Mouse (Mus musculus): ENCODE measurements around the gene Frmd4a.

Gene Frmd4a

DNA sequence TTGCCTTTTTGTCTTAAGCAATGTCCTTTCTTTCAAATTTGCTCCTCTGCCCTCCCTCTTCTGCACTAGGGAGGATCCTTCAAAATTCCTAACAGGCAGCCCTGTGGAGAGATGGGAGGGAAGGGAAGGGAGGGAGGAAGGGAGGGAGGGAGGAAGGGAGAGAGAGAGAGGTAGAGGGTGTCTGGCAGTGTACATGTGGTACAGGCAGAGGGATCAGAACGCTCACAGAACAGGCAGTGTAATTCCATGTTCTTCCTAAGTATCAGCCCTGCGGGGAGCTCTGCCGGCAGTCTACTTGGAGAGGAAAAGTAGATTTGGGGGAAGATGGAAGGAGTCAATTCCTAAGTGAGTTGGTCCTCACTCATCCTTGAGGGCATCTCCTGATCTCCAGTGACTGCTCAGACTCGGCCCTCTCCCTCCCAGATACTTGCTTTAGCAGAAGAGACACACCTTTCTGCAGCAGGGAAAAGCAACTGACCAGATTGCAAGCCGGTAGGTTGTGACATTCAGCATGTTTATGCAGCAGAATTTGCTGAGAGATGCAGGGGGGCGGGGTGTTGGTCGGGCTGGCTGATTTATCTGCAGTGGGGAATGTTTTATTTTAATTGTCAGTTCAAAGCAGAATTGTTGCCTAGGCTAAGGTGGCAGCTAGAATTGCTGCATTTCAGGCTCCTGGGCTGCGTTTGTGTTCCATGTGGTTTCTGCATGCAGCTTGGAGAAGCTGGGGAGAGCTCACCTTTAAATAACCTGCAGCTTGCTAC lies at the start of gene Frmd4a:
TSS of gene Frmd4a (plus strand) at position 190 of the 761 bp plus-strand sequence.
- DNase-seq = no peak

GRCm38 (mm10) chr2:3988876-3989275 lies 28.6 kb upstream of the Frmd4a start:
- no peak for DNase-seq

DNA sequence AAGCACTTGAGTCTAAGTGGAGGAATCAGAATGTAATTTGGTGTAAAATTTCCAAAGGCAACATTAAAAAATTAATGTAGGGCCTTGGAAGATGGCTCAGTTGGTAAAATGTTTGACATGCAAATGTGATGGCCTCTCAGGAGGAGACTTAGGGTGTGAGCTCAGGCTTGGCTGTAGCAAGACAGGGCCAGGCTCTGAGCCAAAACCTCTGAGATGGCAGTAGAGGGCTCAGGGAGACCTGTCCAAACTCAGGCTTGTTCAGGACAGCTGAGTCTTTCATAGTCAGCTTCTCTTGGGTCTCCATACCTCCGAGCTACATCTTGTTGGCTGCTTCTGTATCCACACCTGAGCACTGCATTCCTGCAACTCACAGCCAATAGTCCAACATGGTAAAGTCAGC lies 27.1 kb upstream of the Frmd4a start:
- no peak for DNase-seq

DNA sequence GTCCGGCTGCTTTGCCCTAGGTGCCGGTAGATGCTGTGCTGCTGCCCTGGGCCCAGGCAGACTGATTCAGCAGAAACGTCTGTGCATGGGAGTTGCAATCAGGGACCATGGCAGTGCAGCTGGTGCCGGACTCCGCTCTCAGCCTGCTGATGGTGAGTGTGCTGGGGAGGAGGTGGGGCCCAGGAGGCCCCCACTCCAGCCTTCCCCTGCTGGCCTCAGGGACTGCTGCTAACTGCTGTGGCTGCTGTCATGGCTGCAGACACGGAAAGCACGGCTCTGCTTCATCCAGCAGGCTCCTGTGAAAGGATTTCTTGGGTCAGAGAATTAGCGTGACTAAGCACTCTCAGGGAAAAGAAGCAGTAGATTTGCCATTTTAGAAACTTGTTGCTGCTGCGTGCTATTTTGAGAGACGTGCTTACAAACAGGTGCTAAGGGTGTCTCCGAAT lies 937 bp downstream of the Frmd4a start:
- peak; percentile 2 for DNase-seq

DNA sequence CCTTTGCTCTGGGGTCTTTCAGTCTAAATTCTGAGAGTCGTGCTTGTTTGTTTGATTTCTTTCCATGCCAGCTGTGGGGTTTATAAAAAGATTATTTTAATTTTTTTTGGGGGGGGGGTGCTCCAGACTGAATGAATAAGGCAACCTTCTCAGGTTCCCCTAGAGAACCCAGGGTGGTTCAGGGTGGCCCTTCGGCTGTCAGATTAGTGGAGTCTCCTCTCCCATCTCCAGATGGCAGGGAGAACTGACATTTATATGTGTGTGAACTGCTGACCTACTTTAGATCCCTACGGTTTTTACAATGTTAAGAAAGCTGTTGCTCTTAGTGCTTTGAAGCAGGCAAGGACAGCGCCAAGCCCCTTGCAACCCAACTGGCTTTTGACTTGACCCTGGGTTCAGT lies 1.4 kb downstream of the Frmd4a start:
- DNase-seq = no peak

DNA sequence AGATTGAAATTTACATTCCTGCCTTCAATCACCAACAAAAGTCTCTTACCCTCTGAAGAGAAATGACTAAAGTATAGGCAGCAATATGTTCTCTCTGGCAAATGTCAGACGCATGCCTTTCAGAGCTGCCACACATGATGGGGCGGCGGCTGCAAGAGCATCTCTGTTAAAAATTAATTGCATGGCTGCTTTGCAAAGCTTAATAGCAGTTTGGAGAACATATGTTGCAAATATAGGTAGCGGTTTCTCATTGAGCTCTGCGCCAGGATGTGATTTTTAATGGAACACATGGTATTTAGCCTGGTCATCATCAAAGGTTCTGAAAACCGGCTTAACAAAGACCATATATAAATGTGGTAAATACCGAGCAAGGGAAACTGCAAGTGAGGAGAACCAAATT lies 7.4 kb downstream of the Frmd4a start:
- no peak for DNase-seq

GRCm38 (mm10) chr2:4029031-4029747 lies 11.7 kb downstream of the Frmd4a start:
- no peak for DNase-seq

- DNase-seq = no peak
These were observed 18.7 kb downstream of the Frmd4a start for GRCm38 (mm10) chr2:4036153-4036589.

DNA sequence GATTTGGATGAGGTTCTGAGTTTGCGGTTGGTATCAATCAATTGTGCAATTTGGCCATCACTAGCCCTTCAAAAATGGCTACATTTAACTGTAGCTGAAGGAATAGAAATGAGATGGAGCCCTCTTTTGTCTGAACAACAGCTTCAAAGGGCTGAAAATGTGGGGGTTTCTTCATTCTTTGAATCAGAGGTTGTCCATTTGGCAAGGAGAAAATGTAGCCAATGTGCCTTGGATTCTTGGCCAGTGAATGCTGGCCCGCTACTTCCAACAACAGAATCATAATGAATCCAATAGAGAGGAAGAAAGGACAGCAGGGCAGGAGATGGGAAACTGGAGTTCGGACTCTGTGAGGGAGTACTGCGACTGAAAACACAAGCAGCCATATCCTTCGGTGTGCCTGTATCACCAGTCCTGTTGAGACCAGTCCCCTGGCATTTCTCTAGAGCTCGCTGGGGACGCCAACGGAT lies 19.2 kb downstream of the Frmd4a start:
- no peak for DNase-seq

DNA sequence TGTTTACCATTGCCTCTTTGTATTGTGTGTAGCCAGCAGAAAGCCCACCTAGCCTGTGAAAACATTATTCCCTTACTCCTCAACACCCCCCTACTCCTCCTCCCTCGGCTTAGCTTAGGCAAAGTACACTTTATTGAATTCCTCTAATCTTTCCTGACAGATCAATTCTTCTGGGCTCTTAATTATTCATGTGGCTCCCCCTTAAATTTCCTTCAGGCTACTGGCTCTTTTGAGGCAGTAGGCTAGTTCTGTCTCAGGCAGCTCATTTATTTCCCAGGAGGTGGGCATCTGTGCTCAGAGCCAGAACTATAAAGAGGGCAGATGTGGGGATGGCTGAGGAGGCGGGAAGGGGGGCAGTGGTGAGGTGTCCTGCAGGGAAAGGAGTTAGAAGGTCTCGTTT lies 24.5 kb downstream of the Frmd4a start:
- DNase-seq = no peak

- DNase-seq = no peak
These were observed 38.0 kb downstream of the Frmd4a start for GRCm38 (mm10) chr2:4055481-4055880.

DNA sequence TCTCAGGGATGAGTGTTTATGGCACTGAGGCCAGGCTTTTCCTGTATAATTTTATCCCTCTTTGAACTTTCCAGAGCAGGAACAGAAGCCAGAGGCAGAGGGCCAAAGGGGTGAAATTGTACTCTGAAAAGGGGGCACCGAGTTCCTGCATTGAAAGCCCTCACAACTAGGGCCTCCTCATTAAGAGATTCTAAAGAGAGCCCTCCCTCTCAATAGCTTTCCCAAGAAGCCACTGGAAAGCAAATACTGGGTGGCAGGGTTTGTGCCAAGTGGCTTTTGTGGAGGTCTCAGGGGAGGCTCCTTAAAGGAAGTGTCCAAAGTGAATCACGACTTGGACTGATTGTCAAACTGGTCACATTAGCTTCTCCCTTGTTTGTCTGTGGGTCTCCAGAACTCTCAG lies 43.2 kb downstream of the Frmd4a start:
- DNase-seq = no peak

GRCm38 (mm10) chr2:4071831-4072230 lies 54.3 kb downstream of the Frmd4a start:
- no peak for DNase-seq

DNA sequence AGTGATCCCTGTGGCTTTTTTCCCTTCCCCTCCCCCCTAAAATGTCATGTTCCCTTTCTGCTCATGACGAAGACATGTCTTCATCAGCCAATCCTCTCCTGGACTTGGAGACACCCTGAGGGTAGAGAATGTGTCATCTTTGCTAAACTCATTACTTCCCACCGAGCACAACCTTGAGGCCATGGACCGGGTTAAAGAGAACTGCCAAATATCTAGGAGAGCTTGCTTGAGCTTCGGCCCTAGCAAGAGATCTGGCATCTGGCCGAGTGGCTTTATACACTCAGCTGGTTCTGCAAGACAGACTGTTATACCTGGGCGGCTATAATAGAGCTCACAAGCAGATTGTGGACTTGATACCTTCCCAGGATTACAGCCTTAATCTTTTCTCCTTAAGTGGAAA lies 66.4 kb downstream of the Frmd4a start:
- peak; percentile 41 for DNase-seq

- no peak for DNase-seq
These were observed 80.1 kb downstream of the Frmd4a start for GRCm38 (mm10) chr2:4097601-4098000.

GRCm38 (mm10) chr2:4098948-4099776 lies 81.6 kb downstream of the Frmd4a start:
- DNase-seq = no peak

DNA sequence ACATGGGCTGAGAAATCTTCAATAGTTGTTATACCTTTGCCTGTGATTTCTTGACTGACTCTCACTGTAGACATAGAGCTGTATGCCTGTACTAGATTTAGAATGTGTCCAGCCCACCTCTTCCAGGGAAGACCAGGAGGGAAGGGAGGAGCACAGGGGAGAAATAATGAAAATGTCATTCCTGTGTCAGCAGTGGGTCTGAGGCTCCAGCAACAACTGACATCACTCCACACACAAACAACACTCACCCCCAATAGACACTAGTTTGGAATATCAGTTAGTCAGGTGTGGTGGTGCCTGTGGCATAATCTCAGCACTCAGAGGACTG lies 82.2 kb downstream of the Frmd4a start:
- no peak for DNase-seq

DNA sequence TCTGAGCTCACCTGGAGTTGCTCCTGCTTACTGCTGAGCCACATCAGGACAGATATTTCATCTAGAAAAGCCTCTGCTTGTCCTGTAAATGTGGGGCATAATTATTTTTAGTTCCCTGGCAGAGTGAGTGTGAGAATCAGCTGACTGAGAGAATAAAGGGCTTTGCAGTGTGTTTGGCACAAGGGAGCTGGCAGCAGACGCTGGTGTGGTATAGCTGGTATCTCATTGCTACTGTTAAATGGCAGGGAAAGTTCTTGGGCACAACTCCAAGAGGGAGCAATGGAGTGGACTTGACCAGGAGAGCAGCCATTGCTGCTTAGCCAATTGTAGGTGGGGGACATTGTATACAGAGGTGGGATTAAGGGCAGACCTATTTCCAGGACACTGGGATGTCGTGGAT lies 83.9 kb downstream of the Frmd4a start:
- DNase-seq = no peak

GRCm38 (mm10) chr2:4113303-4113920 lies 95.9 kb downstream of the Frmd4a start:
- DNase-seq = no peak

GRCm38 (mm10) chr2:4119678-4120458 lies 102.4 kb downstream of the Frmd4a start:
- no peak for DNase-seq

- DNase-seq = no peak
These were observed 113.7 kb downstream of the Frmd4a start for GRCm38 (mm10) chr2:4131216-4131615.

DNA sequence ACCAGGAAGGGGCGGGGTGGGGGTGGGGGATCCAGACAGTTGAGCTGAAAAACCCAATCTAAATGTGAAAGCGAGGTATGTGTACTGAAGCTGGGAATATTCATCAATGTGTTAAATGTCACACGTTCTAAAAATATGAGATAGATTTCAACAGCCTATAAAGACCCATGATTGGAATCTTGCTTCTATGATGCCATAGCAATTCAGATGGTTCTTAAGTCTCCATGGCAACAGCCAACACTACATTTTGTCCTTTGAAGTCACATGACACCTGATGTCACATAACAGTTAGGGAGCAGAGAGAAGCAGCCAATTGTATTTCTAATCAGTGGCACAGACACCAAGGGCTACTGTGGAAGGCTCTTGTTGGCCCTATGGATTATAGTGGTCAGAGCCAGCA lies 120.0 kb downstream of the Frmd4a start:
- no peak for DNase-seq
